Mouse (Mus musculus) urinary bladder, postnatal 10 days (tissue): ENCODE data around the gene Sema4b.

ENCODE experiments used
- DNase-seq: peaks from one replicate; pipeline ENCODE4 v3.0.0; 2022; ENCODE audit warnings: low spot score

Sema4b gene

GRCm38 (mm10) chr7:80268897-80269750 lies 82.5 kb downstream of the Sema4b start, which contains the start of gene Vps33b:
TSS of gene Vps33b (plus strand) at chr7:80269649.
- peak; percentile 90 for DNase-seq

GRCm38 (mm10) chr7:80269751-80270255 lies 83.2 kb downstream of the Sema4b start:
- no peak for DNase-seq

GRCm38 (mm10) chr7:80273456-80273855 lies 86.8 kb downstream of the Sema4b start:
- DNase-seq, result no peak
